Mouse (Mus musculus) midbrain, postnatal 0 days (tissue): ENCODE results near the gene Copb1. TPM values are rescaled to one million over a fixed set of nuclear protein-coding genes. Genes with fewer than 3 reads are reported as not detected.

ENCODE experiments used
- ATAC-seq: fragments of 200-750 bp; cut with Nextera tagmentation; 2 replicates; pipeline ENCODE4 v1.8.0; 2017; ENCODE audit warnings: moderate number of reproducible peaks, mild to moderate bottlenecking, moderate TSS enrichment, moderate library complexity; ENCODE audit not compliant: low FRiP score
- DNase-seq: peaks from one replicate; pipeline ENCODE4 v3.0.0-alpha.2; 2015; ENCODE audit warnings: low spot score
- H3K27ac ChIP-seq: fragments of 300-500 bp; sonication (generic); 2 replicates; pipeline ENCODE4 v1.5.1; 2014; ENCODE audit warnings: low read depth, mild to moderate bottlenecking, low read length, mixed read lengths
- H3K27me3 ChIP-seq: fragments of 300-500 bp; sonication (generic); 2 replicates; pipeline ENCODE4 v1.6.1; 2014; ENCODE audit warnings: low read length, control low read depth, mixed read lengths; ENCODE audit not compliant: insufficient read depth
- H3K36me3 ChIP-seq: fragments of 300-500 bp; sonication (generic); 2 replicates; pipeline ENCODE4 v1.6.1; 2014; ENCODE audit warnings: low read length, control low read depth, mixed read lengths; ENCODE audit not compliant: insufficient read depth
- H3K4me1 ChIP-seq: fragments of 300-500 bp; sonication (generic); 2 replicates; pipeline ENCODE4 v1.6.1; 2014; ENCODE audit warnings: mild to moderate bottlenecking, control low read depth, antibody characterized with exemption, low read length, mixed read lengths; ENCODE audit not compliant: insufficient read depth
- H3K4me2 ChIP-seq: fragments of 300-500 bp; sonication (generic); 2 replicates; pipeline ENCODE4 v1.6.1; 2014; ENCODE audit warnings: low read depth, mild to moderate bottlenecking, low read length, mixed read lengths; ENCODE audit not compliant: poor library complexity, severe bottlenecking
- H3K4me3 ChIP-seq: fragments of 300-500 bp; sonication (generic); 2 replicates; pipeline ENCODE4 v1.5.1; 2014; ENCODE audit warnings: low read depth, mild to moderate bottlenecking, low read length, moderate library complexity
- H3K9ac ChIP-seq: fragments of 300-500 bp; sonication (generic); replicated peaks from 2 replicates; pipeline ENCODE4 v1.6.1; 2014; ENCODE audit warnings: mild to moderate bottlenecking, low read length, moderate library complexity, mixed read lengths; ENCODE audit not compliant: poor library complexity, severe bottlenecking
- H3K9me3 ChIP-seq: fragments of 300-500 bp; sonication (generic); 2 replicates; pipeline ENCODE4 v1.6.1; 2016; ENCODE audit warnings: low read length, control low read depth
- CTCF ChIP-seq: IDR thresholded peaks from 2 replicates; pipeline ENCODE4 v1.5.1; 2016; ENCODE audit warnings: antibody characterized with exemption, mild to moderate bottlenecking
- WGBS: fragments of 180-500 bp; shearing (Covaris S2); extraction: QIAGEN DNeasy Blood & Tissue Kit; methylation state at CpG from one replicate; pipeline ENCODE4 v1.1.7; 2014; 5-methylcytosine and 5-hydroxymethylcytosine counted together
- polyA plus RNA-seq: library from polyadenylated mRNA; unstranded; fragments of >200 nt; fragmentation: Nextera tagmentation; extraction: Ambion mirVana; gene quantifications from 2 replicates; pipeline ENCODE4 v1.2.1, GENCODE M21; 2015
- total RNA-seq: library from RNA; depleted of rRNA; stranded (reverse); fragments of >200 nt; gene quantifications from 2 replicates; pipeline ENCODE4 v1.2.3, GENCODE M21; 2014; rRNA removed

Gene Copb1
- 47.1 and 59.5 TPM in 2 replicates for total RNA-seq
- 64.6 and 65.1 TPM in 2 replicates for polyA plus RNA-seq

DNA sequence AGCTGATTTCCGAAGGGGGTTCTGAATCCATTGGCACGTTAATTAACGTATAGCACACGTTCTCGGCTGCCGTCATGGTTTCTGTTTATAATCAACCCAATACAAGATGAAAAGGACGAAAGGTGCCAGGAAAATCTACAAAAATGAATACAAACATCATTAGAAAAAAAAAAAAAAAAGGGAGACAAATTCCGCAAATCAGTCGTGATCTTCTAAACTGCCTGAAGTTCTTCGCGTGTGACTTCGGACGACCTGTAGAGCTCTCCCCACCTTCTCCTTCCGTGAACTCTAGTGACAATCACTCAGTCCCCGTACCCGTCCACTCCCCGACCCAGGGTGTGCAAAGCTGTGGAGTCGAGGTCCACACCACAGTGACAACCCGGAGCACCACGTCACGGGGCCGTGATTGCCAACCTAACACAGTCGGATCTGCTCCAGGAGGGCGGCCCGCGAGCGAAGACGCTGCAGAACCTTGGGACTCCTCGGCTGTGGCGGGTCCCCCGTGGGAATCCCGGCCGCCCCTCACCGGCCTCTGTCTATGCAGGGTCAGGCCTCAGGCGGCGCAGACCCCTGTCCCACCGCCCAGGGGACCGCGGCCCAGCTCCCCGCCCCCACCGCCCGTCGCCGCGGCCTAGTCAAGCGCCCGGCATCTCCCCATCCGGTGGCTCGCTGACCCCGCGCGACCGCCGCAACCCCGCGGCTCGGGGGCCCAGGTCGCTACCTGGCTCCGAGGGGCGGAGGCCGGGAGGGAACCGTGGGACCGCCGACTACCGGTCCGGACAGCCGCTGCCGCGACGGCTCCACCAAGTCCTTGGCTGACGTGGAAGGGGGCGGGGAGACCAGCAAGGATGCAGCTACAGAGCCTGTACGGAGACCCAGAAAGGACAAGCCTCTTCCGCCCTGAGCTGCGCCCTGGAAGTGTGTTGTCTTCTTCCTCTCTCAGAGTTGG lies at the start of gene Copb1:
Gene Copb1, minus strand, starts transcription at position 827 of the 949 bp plus-strand sequence.
- peaks cover 15% of the 10 kb centered on the region; the same call in 1 of the 2 replicates for H3K36me3 ChIP-seq
- no peaks in the 10 kb centered on the region for H3K9me3 ChIP-seq
- no peaks in the 10 kb centered on the region for H3K27me3 ChIP-seq
- 2% methylated on average over 66 of the region's 75 CpGs for WGBS
- peak within 1 kb of the TSS; percentile 95 for H3K4me3 ChIP-seq
- peak within 1 kb of the TSS; percentile 91 for H3K9ac ChIP-seq
- H3K4me1 ChIP-seq = no peaks in the 10 kb centered on the region
- ATAC-seq (peak; percentile 97), DNase-seq (peak; percentile 95)
- peak within 1 kb of the TSS; percentile 69 for H3K27ac ChIP-seq
- peak; percentile 13; the same call in 1 of the 2 replicates for TF ChIP-seq CTCF
- H3K4me2 ChIP-seq = peak within 1 kb of the TSS; percentile 57

DNA sequence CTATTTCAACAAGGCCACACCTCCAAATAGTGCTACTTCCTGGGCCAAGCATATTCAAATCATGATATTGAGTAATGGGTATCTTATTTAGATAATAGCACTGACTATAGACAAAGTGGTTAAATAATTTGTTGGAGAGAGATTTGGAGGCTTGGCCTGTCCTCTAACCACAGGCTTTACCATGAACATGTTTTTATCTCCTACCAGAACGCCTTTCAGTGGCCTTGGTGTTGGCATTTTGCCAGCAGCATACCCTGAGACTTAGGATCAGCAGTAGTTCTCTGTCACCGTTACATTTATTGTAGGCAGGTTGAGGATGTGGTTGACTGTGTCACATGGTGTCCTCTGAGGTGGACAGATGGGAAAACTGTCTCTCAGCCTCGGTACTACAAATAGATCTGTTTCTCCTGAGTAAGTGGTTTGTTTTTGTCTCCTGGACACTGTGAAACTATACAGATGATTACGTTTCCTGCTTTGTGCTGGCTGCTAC lies 46.8 kb upstream of the Copb1 start:
- Histone ChIP-seq H3K4me1 (no peaks in the 10 kb centered on the region), H3K9me3 (no peaks in the 10 kb centered on the region), H3K27ac (no peak overlapping the region), H3K36me3 (no peaks in the 10 kb centered on the region), H3K27me3 (no peaks in the 10 kb centered on the region), H3K4me3 (no peak overlapping the region), H3K9ac (no peak overlapping the region), H3K4me2 (no peak overlapping the region)
- DNase-seq (no peak), ATAC-seq (no peak)
- 77% methylated on average over 4 of the region's 4 CpGs for WGBS
- no peak for TF ChIP-seq CTCF

DNA sequence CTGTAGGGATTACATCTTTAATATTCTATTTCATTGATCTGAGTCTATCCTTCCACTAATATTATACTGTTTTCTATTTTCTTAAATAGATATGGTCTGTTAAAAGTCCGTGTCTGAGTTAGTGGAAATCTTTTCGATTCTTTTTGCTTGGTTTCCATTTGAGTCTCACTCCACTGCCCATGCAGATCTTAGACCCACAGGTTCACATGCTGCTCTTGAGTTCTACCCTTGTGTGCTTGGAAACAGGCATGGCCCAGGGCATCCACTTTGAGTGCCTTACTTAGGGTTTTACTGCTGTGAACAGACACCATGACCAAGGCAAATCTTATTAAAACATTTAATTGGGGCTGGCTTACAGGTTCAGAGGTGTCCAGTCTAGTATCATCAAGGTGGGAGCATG lies 46.3 kb upstream of the Copb1 start:
- H3K9ac ChIP-seq = no peak overlapping the region
- H3K9me3 ChIP-seq = no peaks in the 10 kb centered on the region
- ATAC-seq (no peak), DNase-seq (no peak)
- H3K4me2 ChIP-seq = no peak overlapping the region
- H3K27me3 ChIP-seq = no peaks in the 10 kb centered on the region
- H3K27ac ChIP-seq = no peak overlapping the region
- no peak for TF ChIP-seq CTCF
- WGBS = 84% methylated on average over 2 of the region's 2 CpGs
- H3K4me1 ChIP-seq = no peaks in the 10 kb centered on the region
- H3K4me3 ChIP-seq = no peak overlapping the region
- no peaks in the 10 kb centered on the region for H3K36me3 ChIP-seq

DNA sequence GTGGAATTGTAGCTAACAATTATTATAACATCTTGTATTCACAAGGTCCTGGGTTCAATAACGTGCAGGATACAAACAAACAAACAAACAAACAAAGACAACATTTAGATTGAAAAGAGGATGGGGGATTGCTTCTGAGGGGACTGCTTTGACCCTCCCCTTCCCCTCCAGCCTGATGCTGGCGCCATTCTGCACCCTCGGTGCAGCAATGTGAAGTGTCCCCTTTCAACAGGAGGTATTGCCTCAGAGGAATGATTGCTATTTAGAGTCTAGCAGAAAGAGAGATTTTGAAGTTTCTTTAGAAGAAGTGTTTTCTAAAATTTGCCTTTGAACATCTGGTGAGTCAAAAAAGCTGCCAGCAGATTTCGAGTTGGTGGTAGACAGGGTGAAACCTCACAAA lies 44.7 kb upstream of the Copb1 start:
- 65% methylated on average over 4 of the region's 4 CpGs for WGBS
- Histone ChIP-seq H3K9me3 (no peaks in the 10 kb centered on the region), H3K4me3 (no peak overlapping the region), H3K27ac (no peak overlapping the region), H3K4me1 (no peaks in the 10 kb centered on the region), H3K27me3 (no peaks in the 10 kb centered on the region), H3K36me3 (no peaks in the 10 kb centered on the region), H3K4me2 (no peak overlapping the region), H3K9ac (no peak overlapping the region)
- DNase-seq (no peak), ATAC-seq (no peak)
- no peak for TF ChIP-seq CTCF

DNA sequence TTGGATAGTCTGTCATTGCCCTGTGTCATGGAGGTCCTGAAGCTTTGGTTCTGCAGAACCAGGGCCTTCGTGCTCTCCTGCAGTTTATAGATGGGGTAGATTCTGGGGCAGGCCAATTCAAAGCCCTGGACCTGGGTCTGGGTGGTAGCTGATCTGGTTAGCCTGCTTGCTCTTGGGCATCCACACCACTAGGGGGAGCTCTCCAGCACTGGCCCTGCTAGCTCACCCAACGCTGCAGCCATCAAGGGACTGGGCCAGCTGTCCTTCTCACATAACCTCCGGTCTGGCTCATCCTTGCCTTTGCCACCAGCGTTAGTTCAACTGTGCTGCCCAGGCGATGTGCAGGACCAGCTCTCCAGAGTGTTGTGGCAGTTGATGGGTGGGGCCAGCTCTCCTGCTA lies 40.2 kb upstream of the Copb1 start:
- Histone ChIP-seq H3K9me3 (no peaks in the 10 kb centered on the region), H3K4me1 (no peaks in the 10 kb centered on the region), H3K36me3 (no peaks in the 10 kb centered on the region), H3K27me3 (no peaks in the 10 kb centered on the region), H3K4me3 (no peak overlapping the region), H3K27ac (no peak overlapping the region), H3K9ac (no peak overlapping the region), H3K4me2 (no peak overlapping the region)
- 85% methylated on average over 5 of the region's 5 CpGs for WGBS
- DNase-seq = no peak
- no peak for ATAC-seq
- peak; percentile 22 for TF ChIP-seq CTCF

DNA sequence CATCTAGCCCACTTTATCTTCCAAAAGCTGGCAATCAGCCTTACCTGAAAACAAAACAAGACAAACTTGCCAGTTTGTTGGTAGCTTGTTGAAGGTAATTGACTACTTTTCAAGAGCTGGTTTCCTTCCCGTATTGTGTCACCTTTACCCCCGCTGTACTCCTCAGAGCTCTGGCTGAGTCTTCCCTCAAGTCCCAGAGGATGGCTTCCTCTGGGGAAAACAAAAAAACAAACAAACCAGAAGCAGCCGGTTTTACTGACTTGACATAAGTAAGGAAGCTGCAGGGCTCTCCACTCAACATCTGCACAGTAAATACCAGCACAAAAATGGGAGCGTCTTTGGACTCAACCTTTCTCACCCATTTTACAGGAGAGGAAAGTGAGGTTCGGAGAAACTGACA lies 39.4 kb upstream of the Copb1 start:
- no peaks in the 10 kb centered on the region for H3K27me3 ChIP-seq
- no peaks in the 10 kb centered on the region for H3K36me3 ChIP-seq
- no peak for ATAC-seq
- H3K4me3 ChIP-seq = no peak overlapping the region
- H3K9me3 ChIP-seq = no peaks in the 10 kb centered on the region
- DNase-seq = no peak
- no peak overlapping the region for H3K4me2 ChIP-seq
- no peak overlapping the region for H3K27ac ChIP-seq
- 88% methylated on average over 5 of the region's 5 CpGs for WGBS
- TF ChIP-seq CTCF = no peak
- H3K9ac ChIP-seq = no peak overlapping the region
- H3K4me1 ChIP-seq = no peaks in the 10 kb centered on the region
